Mouse (Mus musculus) MEL (cell line): Measurements from ENCODE around the gene Gm960.

Experiments used
- CTCF ChIP-seq, 3 experiments: IDR thresholded peaks in 2 of 3; conservative IDR thresholded peaks in 1 of 3; 2 replicates each; pipeline ENCODE4 v1.5.1; 2011 to 2012; ENCODE audit warnings: low read length in 3 of 3, low read depth in 2 of 3, mild to moderate bottlenecking in 2 of 3, improper control_type of control experiment in 1 of 3, inconsistent platforms in 1 of 3, mixed read lengths in 1 of 3, moderate library complexity in 1 of 3; ENCODE audit not compliant: control insufficient read depth in 1 of 3, insufficient read depth in 1 of 3, poor library complexity in 1 of 3, severe bottlenecking in 1 of 3
- ELF1 ChIP-seq: IDR thresholded peaks from 2 replicates; pipeline ENCODE4 v1.6.1; 2014; ENCODE audit warnings: low read depth, mild to moderate bottlenecking, inconsistent platforms, low read length, improper control_type of control experiment, moderate library complexity
- EP300 ChIP-seq, 2 experiments: IDR thresholded peaks; 2 replicates each; pipeline ENCODE4 v1.6.1; 2011; ENCODE audit warnings: improper control_type of control experiment in 2 of 2, low read length in 2 of 2, low read depth in 1 of 2, mild to moderate bottlenecking in 1 of 2
- JUND ChIP-seq: IDR thresholded peaks from 2 replicates; pipeline ENCODE4 v1.6.1; 2011; ENCODE audit warnings: low read depth, mild to moderate bottlenecking, improper control_type of control experiment, low read length
- KAT2A ChIP-seq: conservative IDR thresholded peaks from 2 replicates; pipeline ENCODE4 v1.6.1; 2012; ENCODE audit warnings: low read depth, low read length, improper control_type of control experiment, inconsistent platforms
- POLR2A ChIP-seq, 2 experiments: IDR thresholded peaks; 2 replicates each; pipeline ENCODE4 v1.6.1; 2011 to 2012; ENCODE audit warnings: low read length in 2 of 2, mild to moderate bottlenecking in 2 of 2, control low read depth in 1 of 2, improper control_type of control experiment in 1 of 2, low read depth in 1 of 2, moderate library complexity in 1 of 2; ENCODE audit not compliant: control insufficient read depth in 1 of 2, insufficient read depth in 1 of 2, poor library complexity in 1 of 2
- SIN3A ChIP-seq: IDR thresholded peaks from 2 replicates; pipeline ENCODE4 v1.6.1; 2012; ENCODE audit warnings: low read length, improper control_type of control experiment, inconsistent platforms
- TCF12 ChIP-seq: IDR thresholded peaks from 2 replicates; pipeline ENCODE4 v1.6.1; 2014; ENCODE audit warnings: low read depth, mild to moderate bottlenecking, inconsistent platforms, low read length, improper control_type of control experiment, moderate library complexity
- USF2 ChIP-seq, 2 experiments: IDR thresholded peaks; 2 replicates each; pipeline ENCODE4 v1.6.1; 2011 to 2012; ENCODE audit warnings: improper control_type of control experiment in 2 of 2, low read length in 2 of 2, borderline replicate concordance in 1 of 2, inconsistent platforms in 1 of 2, low read depth in 1 of 2, mild to moderate bottlenecking in 1 of 2; ENCODE audit not compliant: insufficient read depth in 1 of 2
- ZMIZ1 ChIP-seq: IDR thresholded peaks from 2 replicates; pipeline ENCODE4 v1.6.1; 2012; ENCODE audit warnings: low read depth, mild to moderate bottlenecking, inconsistent platforms, low read length, improper control_type of control experiment, moderate library complexity

DNA sequence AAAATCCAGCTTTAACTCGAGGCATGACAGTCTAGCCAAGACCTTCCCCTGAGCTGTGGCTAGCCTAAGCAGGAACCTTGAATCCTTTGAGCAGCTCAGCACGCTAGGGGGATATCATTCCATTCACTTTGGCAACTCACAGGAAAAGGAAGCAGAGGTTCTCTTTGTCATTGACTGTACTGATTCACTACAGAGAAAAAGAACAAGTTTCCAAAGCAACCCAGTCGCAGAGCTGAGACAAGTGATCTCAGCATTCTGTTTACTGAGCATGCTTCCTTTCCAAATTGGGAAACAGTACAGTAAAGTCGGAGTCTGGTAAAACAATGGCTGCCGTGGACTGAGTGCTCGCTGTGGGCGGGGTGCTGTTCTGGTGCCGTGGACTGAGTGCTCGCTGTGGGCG lies 10.3 kb upstream of the Gm960 start:
- no peak for TF ChIP-seq ZMIZ1
- no peak for TF ChIP-seq POLR2A (IDR thresholded peaks at IDR 0.05; ENCODE audit: control insufficient read depth in 1 of 2, insufficient read depth in 1 of 2, low read depth in 1 of 2, low read length in 2 of 2, poor library complexity in 1 of 2)
- no peak for TF ChIP-seq KAT2A
- TF ChIP-seq ELF1 = no peak
- TF ChIP-seq TCF12 = no peak
- TF ChIP-seq CTCF (IDR thresholded peaks at IDR 0.05 in 2 of 3, conservative IDR thresholded peaks at IDR 0.05 in 1 of 3; ENCODE audit: control insufficient read depth in 1 of 3, insufficient read depth in 1 of 3, low read depth in 2 of 3, low read length in 3 of 3, poor library complexity in 1 of 3, severe bottlenecking in 1 of 3) = no peak
- no peak for TF ChIP-seq USF2 (IDR thresholded peaks at IDR 0.05; ENCODE audit: borderline replicate concordance in 1 of 2, insufficient read depth in 1 of 2, low read depth in 1 of 2, low read length in 2 of 2)
- no peak for TF ChIP-seq JUND
- TF ChIP-seq SIN3A = no peak
- TF ChIP-seq EP300 (IDR thresholded peaks at IDR 0.05; ENCODE audit: low read depth in 1 of 2, low read length in 2 of 2) = no peak
